Mouse (Mus musculus) midbrain, embryonic 11.5 days (tissue): ENCODE data around the gene Ppfibp1. TPM values are rescaled to one million over a fixed set of nuclear protein-coding genes. Genes with fewer than 3 reads are reported as not detected.

Experiments
- ATAC-seq: fragments of 200-750 bp; cut with Nextera tagmentation; 2 replicates; pipeline ENCODE4 v1.8.0; 2017; ENCODE audit warnings: moderate TSS enrichment, moderate library complexity; ENCODE audit not compliant: low FRiP score
- DNase-seq: peaks from one replicate; pipeline ENCODE4 v3.0.0; 2015; ENCODE audit warnings: low spot score; ENCODE audit errors: missing footprints
- H3K27ac ChIP-seq: fragments of 300-500 bp; sonication (generic); 2 replicates; pipeline ENCODE4 v1.5.1; 2014; ENCODE audit warnings: low read depth, low read length
- H3K27me3 ChIP-seq: fragments of 300-500 bp; sonication (generic); 2 replicates; pipeline ENCODE4 v1.6.1; 2014; ENCODE audit warnings: mild to moderate bottlenecking, low read length, moderate library complexity, mixed read lengths; ENCODE audit not compliant: control insufficient read depth, insufficient read depth
- H3K36me3 ChIP-seq: fragments of 300-500 bp; sonication (generic); 2 replicates; pipeline ENCODE4 v1.6.1; 2014; ENCODE audit warnings: mild to moderate bottlenecking, low read length, moderate library complexity, mixed read lengths; ENCODE audit not compliant: control insufficient read depth, insufficient read depth
- H3K4me1 ChIP-seq: fragments of 300-500 bp; sonication (generic); 2 replicates; pipeline ENCODE4 v1.6.1; 2014; ENCODE audit warnings: low read length; ENCODE audit not compliant: control insufficient read depth, insufficient read depth
- H3K4me2 ChIP-seq: fragments of 300-500 bp; sonication (generic); 2 replicates; pipeline ENCODE4 v1.6.1; 2014; ENCODE audit warnings: mild to moderate bottlenecking, moderate library complexity
- H3K4me3 ChIP-seq: fragments of 300-500 bp; sonication (generic); 2 replicates; pipeline ENCODE4 v1.5.1; 2014; ENCODE audit warnings: low read depth, low read length
- H3K9ac ChIP-seq: fragments of 300-500 bp; sonication (generic); 2 replicates; pipeline ENCODE4 v1.6.1; 2014; ENCODE audit warnings: low read length
- H3K9me3 ChIP-seq: fragments of 300-500 bp; sonication (generic); 2 replicates; pipeline ENCODE4 v1.6.1; 2016; ENCODE audit warnings: low read length; ENCODE audit not compliant: control insufficient read depth
- WGBS: fragments of 180-500 bp; shearing (Covaris S2); extraction: QIAGEN DNeasy Blood & Tissue Kit; methylation state at CpG from one replicate; pipeline ENCODE4 v1.1.7; 2014; 5-methylcytosine and 5-hydroxymethylcytosine counted together
- polyA plus RNA-seq: library from polyadenylated mRNA; unstranded; fragments of >200 nt; fragmentation: Nextera tagmentation; extraction: Ambion mirVana; gene quantifications from 2 replicates; pipeline ENCODE4 v1.2.1, GENCODE M21; 2014

Gene Ppfibp1
- polyA plus RNA-seq, 1 experiment from 2014 or later, result 30.2 TPM

DNA sequence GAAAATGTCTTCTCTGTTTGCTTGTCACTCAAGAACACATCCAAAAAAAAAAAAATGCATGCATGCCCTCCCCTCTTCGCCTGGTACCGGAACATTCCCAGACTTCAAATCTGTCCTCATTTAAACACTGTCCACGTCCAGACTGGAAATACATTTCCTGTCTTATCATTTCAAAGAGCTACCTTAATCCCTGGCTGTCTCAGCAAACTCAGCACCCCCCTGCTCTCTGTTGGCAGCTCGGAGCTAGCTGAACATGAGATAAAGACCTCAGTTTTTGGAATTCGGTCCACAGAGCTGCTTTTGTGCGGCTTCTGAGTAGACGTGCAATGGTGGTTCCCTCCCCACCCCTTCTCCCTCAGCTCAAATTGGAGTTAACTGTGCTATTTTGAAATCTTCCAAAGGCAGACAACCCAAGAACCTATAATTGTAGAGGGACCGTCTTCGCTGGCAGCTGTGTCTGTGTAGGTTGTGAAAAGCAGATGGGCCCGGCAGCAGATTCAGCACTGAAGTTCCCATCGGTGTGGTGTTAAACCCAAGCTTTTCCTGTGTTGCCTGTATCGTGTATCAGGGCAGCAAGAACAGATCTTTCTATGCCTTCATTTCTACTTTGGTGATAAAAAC lies 10.8 kb upstream of the Ppfibp1 start:
- no peak overlapping the region for H3K27ac ChIP-seq
- H3K9me3 ChIP-seq, result peaks cover 4% of the 10 kb centered on the region; the same call in 1 of the 2 replicates
- no peak overlapping the region for H3K4me3 ChIP-seq
- no peaks in the 10 kb centered on the region for H3K27me3 ChIP-seq
- 92% methylated on average over 12 of the region's 12 CpGs for WGBS
- peak; percentile 78 for DNase-seq
- no peaks in the 10 kb centered on the region for H3K4me1 ChIP-seq
- no peaks in the 10 kb centered on the region for H3K36me3 ChIP-seq
- H3K4me2 ChIP-seq, result no peak overlapping the region
- ATAC-seq, result no peak
- H3K9ac ChIP-seq, result no peak overlapping the region

DNA sequence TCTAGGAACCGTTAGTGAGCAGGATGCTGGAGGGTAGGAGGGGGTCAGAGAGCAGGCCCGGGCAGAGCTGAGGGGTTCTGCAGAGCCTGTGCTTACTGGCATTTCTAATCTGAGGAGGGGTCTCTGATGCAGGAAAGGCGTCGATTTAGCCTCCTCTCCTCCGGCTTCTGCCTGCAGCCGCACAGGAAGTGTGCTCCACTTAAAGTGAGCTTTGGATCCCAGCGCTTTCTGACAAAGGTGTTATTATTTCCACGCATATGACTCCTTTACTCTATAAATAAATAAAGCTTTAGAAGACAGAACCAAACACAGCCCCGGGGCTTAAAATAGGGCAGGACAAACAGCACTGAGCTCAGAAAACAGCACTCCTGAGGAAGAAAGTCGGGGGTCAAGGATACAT lies 9.4 kb upstream of the Ppfibp1 start:
- H3K27ac ChIP-seq, result no peak overlapping the region
- DNase-seq (peak; percentile 82), ATAC-seq (no peak)
- H3K27me3 ChIP-seq, result no peaks in the 10 kb centered on the region
- no peak overlapping the region for H3K4me2 ChIP-seq
- no peaks in the 10 kb centered on the region for H3K4me1 ChIP-seq
- no peak overlapping the region for H3K4me3 ChIP-seq
- 50% methylated on average over 10 of the region's 10 CpGs for WGBS
- no peaks in the 10 kb centered on the region for H3K36me3 ChIP-seq
- H3K9ac ChIP-seq, result no peak overlapping the region
- peaks cover 4% of the 10 kb centered on the region; the same call in 1 of the 2 replicates for H3K9me3 ChIP-seq

DNA sequence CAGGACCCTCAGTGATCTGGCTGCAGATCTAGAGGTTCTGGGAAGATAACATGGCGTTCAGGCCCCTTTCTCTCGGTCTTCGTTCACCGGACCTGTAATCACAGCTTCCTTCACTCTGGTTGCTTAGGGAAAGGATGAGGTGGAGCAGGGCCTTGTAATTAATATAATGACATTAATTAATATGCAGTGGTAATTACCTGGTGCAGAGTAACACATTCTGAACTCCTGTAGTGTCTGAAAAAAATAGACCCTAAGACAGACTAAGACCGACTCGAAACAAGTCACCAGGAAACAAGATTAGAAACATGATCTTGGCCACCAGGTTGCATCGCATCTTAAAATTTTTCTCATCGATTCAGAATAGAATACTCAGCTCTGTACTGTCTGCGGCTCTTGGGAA lies 8.4 kb upstream of the Ppfibp1 start:
- H3K27ac ChIP-seq, result no peak overlapping the region
- DNase-seq, result peak; percentile 31
- WGBS, result 93% methylated on average over 9 of the region's 9 CpGs

DNA sequence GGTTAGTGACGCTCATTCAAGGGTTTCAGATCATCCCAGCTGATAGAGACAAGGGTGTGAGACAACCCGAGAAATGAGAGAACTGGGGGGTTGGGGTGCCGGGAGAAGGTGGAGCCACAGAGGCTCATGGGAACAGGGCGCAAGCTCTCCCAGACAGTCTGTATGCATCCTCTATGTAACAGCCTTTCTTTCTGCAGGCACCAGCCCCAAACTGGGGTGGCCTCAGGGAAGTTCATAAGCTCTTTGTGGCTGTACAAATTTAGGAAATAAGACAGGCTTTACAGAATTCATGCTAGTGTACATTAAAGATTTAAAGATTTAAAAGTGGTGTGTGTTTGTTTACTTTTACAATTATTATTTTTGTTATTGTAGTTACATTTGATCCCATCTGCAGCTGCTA lies 8.0 kb upstream of the Ppfibp1 start:
- DNase-seq (peak; percentile 54), ATAC-seq (no peak)
- WGBS, result 79% methylated on average over 4 of the region's 4 CpGs

More for the DNA sequence above, 8.4 kb upstream of the Ppfibp1 start:
- no peaks in the 10 kb centered on the region for H3K4me1 ChIP-seq
- no peaks in the 10 kb centered on the region for H3K27me3 ChIP-seq
- no peak overlapping the region for H3K4me3 ChIP-seq
- no peak for ATAC-seq
- no peak overlapping the region for H3K9ac ChIP-seq
- peaks cover 4% of the 10 kb centered on the region; the same call in 1 of the 2 replicates for H3K9me3 ChIP-seq
- H3K36me3 ChIP-seq, result no peaks in the 10 kb centered on the region
- no peak overlapping the region for H3K4me2 ChIP-seq

DNA sequence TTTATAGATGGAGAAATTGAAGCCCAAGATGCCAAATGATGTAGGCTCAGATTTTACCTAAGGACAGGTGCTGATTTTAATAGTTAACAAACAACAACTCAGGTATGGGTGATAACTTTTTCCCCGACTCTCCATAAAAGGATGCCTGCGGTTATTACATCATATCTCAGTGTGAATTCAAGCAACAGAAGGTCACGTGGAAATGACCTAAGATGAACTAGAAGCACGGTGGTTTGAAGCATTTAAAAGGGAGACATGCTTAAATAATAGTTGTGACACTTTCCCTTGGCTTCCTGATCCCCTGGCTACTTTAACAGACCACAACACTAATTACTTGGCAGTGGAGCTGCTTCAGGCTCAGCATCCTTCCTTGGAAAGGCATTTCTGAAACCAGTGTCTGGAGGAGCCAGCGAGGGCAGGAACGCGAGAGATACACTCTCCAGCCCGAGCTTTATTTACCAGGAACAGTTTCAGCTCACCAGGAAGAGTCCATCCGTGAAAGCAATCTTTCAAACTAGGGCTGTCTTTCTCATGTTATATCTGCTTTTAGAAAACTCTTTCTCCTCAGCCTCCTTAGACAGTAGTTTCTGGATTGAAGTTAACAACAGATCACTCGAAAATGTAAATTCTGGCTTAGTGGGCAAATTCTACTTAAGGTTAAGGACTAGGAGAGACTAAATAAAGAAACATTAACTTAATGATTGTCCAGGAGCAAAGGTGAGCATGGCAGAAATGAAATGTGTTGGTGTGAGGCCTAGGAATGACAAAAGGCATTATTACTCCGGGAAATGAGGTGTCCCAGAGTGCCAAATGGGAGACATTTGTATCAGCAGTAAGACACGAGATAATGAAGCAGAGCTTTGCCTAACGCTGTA lies 6.2 kb upstream of the Ppfibp1 start:
- no peak for ATAC-seq
- H3K4me1 ChIP-seq, result no peaks in the 10 kb centered on the region
- WGBS, result 72% methylated on average over 13 of the region's 13 CpGs
- no peak overlapping the region for H3K4me3 ChIP-seq
- peak; percentile 77 for DNase-seq
- peaks cover under 1% of the 10 kb centered on the region; the same call in 1 of the 2 replicates for H3K9me3 ChIP-seq
- H3K27ac ChIP-seq, result no peak overlapping the region
- no peak overlapping the region for H3K4me2 ChIP-seq
- H3K9ac ChIP-seq, result no peak overlapping the region
- no peaks in the 10 kb centered on the region for H3K27me3 ChIP-seq
- H3K36me3 ChIP-seq, result no peaks in the 10 kb centered on the region

More for the DNA sequence above, 8.0 kb upstream of the Ppfibp1 start:
- no peak overlapping the region for H3K27ac ChIP-seq
- H3K4me1 ChIP-seq, result no peaks in the 10 kb centered on the region
- H3K9ac ChIP-seq, result no peak overlapping the region
- no peaks in the 10 kb centered on the region for H3K36me3 ChIP-seq
- H3K4me2 ChIP-seq, result no peak overlapping the region
- no peak overlapping the region for H3K4me3 ChIP-seq
- H3K9me3 ChIP-seq, result peaks cover 4% of the 10 kb centered on the region; the same call in 1 of the 2 replicates
- H3K27me3 ChIP-seq, result no peaks in the 10 kb centered on the region

DNA sequence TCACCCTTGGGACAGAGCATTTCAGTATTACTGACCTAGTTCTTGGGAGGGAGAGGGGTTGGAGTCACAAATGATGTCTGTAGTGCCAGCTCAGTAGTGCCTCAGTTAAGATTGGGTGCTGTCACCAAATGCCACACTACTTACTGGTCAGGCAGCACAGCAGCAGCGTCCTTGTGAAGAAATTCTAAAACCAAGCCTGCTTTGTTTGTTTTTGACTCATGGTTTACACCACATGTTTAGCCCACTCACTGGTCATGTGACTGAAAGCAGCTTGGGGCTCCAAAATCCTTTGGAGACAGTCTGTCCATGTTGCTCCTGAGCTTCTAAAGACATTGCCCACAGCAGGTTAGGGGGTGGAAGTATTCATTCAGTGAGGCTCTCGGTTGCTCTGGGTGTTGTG lies 4.9 kb upstream of the Ppfibp1 start:
- ATAC-seq, result no peak
- WGBS, result 59% methylated on average over 2 of the region's 2 CpGs

DNA sequence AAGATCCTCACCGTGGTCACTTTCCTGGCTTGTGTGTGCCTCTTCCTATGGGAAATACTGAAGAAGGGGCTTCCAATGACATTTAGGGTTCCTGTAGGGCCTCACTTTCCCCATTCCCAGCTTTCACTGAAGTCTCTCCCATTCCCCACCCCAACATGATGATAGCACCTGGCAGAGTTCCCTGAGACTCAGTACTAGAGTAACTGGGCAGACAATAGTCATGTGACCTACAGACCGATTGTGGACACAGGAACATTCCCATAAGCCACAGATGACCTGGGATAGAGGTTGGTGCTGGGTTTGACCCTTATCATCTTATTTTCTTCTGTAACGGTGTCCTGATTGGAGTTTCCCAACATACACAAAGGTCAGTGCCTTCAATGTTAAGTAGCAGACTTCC lies 4.1 kb upstream of the Ppfibp1 start:
- Histone ChIP-seq H3K9me3 (no peaks in the 10 kb centered on the region), H3K4me2 (no peak overlapping the region), H3K27ac (no peak overlapping the region), H3K27me3 (no peaks in the 10 kb centered on the region), H3K4me1 (peaks cover 3% of the 10 kb centered on the region; the same call in 1 of the 2 replicates), H3K36me3 (no peaks in the 10 kb centered on the region), H3K4me3 (no peak overlapping the region), H3K9ac (no peak overlapping the region)
- 83% methylated on average over 3 of the region's 3 CpGs for WGBS
- ATAC-seq (no peak), DNase-seq (peak; percentile 70)

More for the DNA sequence above, 4.9 kb upstream of the Ppfibp1 start:
- Histone ChIP-seq H3K9ac (no peak overlapping the region), H3K4me1 (no peaks in the 10 kb centered on the region), H3K27me3 (no peaks in the 10 kb centered on the region), H3K9me3 (no peaks in the 10 kb centered on the region), H3K4me3 (no peak overlapping the region), H3K4me2 (no peak overlapping the region), H3K27ac (no peak overlapping the region), H3K36me3 (no peaks in the 10 kb centered on the region)
- DNase-seq, result peak; percentile 82

DNA sequence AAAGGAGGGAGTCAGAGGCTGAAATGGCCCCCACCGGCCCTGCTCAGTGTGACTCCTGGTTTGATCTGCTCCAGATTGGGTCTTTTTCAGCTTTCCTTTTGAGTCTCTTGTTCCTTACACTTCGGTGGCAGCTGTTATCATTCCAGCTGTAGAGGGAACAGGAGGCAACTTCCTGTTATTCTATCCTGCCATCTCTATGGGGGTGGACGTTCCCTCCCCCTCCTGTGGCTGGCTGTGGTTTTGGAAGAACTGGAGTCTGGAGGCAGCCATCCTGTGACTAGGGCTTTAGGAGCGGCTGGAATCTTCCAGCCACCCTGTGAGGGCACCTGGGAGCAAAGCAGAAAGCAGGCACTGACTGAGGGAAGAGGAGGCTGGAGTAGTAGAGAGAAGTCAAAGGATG lies 3.4 kb upstream of the Ppfibp1 start:
- no peak for DNase-seq
- Histone ChIP-seq H3K27me3 (no peaks in the 10 kb centered on the region), H3K4me1 (peaks cover 3% of the 10 kb centered on the region; the same call in 1 of the 2 replicates), H3K4me3 (no peak overlapping the region), H3K4me2 (no peak overlapping the region), H3K9ac (no peak overlapping the region), H3K9me3 (no peaks in the 10 kb centered on the region), H3K36me3 (no peaks in the 10 kb centered on the region), H3K27ac (no peak overlapping the region)
- ATAC-seq, result no peak
- WGBS, result 52% methylated on average over 4 of the region's 4 CpGs
